Mouse (Mus musculus) hindbrain, embryonic 12.5 days (tissue): ENCODE measurements around the gene Cep164. TPM values are rescaled to one million over a fixed set of nuclear protein-coding genes. Genes with fewer than 3 reads are reported as not detected.

ENCODE experiments used
- ATAC-seq: fragments of 200-750 bp; cut with Nextera tagmentation; 2 replicates; pipeline ENCODE4 v1.8.0; 2017; ENCODE audit warnings: moderate TSS enrichment; ENCODE audit not compliant: low FRiP score
- H3K27ac ChIP-seq: fragments of 300-500 bp; sonication (generic); 2 replicates; pipeline ENCODE4 v1.5.1; 2016; ENCODE audit warnings: mild to moderate bottlenecking
- H3K27me3 ChIP-seq: fragments of 300-500 bp; sonication (generic); 2 replicates; pipeline ENCODE4 v1.6.1; 2016; ENCODE audit warnings: mild to moderate bottlenecking
- H3K36me3 ChIP-seq: fragments of 300-500 bp; sonication (generic); 2 replicates; pipeline ENCODE4 v1.6.1; 2016; ENCODE audit warnings: mild to moderate bottlenecking
- H3K4me1 ChIP-seq: fragments of 300-500 bp; sonication (generic); 2 replicates; pipeline ENCODE4 v1.6.1; 2016
- H3K4me2 ChIP-seq: fragments of 300-500 bp; sonication (generic); replicated peaks from 2 replicates; pipeline ENCODE4 v1.6.1; 2016; ENCODE audit warnings: mild to moderate bottlenecking
- H3K4me3 ChIP-seq: fragments of 300-500 bp; sonication (generic); 2 replicates; pipeline ENCODE4 v1.5.1; 2016; ENCODE audit warnings: mild to moderate bottlenecking
- H3K9ac ChIP-seq: fragments of 300-500 bp; sonication (generic); 2 replicates; pipeline ENCODE4 v1.6.1; 2016; ENCODE audit warnings: mild to moderate bottlenecking, moderate library complexity
- H3K9me3 ChIP-seq: fragments of 300-500 bp; sonication (generic); replicated peaks from 2 replicates; pipeline ENCODE4 v1.6.1; 2016; ENCODE audit warnings: mild to moderate bottlenecking
- WGBS: fragments of 180-500 bp; shearing (Covaris S2); methylation state at CpG from one replicate; pipeline ENCODE4 v1.1.7; 2016; 5-methylcytosine and 5-hydroxymethylcytosine counted together
- polyA plus RNA-seq: library from polyadenylated mRNA; unstranded; fragments of >200 nt; fragmentation: Nextera tagmentation; extraction: Ambion mirVana; gene quantifications from 2 replicates; pipeline ENCODE4 v1.2.1, GENCODE M21; 2016

Cep164 gene
- 17.7 and 18.8 TPM in 2 replicates for polyA plus RNA-seq

DNA sequence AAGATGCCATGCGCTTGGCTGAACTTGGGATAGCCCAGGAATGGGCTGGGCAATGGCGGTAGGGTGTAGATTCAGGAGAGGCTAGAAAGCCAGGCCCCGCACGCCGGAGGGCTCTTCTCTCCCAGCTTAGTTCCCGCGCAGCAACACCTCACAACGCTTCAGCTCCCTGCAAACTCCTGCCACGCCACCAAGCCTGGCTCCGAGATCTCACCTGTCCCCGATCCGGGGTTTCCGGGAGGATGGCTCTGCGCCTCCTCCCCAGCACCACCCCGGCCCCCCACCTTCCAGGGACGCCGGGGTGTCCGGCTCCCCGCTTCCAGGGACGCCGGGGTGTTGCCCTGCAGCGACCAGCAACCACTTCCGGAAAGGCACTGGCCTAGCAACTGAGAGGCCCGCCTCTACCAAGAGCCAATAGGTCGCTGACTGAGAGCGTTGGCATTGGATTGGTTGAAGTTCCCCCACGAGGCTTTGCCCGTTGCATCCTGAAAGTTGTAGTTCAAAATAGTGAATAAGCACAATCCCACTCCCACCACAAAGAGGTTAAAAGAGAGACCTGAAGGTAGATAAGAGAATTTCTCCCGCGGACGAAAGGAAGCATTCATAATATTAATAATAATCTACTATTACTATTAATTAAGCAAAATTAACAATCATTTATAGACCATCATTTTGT lies at the start of gene Cep164:
Cep164 (minus strand) TSS at position 401 of the 673 bp plus-strand sequence.
- ATAC-seq = peak; percentile 97
- WGBS = under 1% methylated on average over 31 of the region's 31 CpGs

DNA sequence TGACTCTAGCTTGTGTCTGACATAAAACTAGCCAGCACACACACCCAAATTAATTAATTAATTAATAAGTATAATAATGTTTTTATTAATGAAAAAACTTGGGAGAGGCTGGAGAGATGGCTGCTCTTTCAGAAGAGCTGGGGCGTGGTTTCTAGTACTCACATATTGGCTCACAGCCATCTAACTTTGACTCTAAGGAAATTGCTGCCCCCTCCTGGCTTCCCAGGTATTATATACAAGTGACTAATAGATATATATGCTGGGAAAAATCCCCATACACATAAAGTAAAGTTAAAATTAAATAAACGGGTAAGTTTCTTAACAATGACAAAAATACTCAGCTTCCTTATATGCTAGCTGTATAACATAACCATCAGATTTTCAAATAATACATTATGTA lies 49.4 kb upstream of the Cep164 start:
- ATAC-seq = no peak
- Histone ChIP-seq H3K9ac (no peak overlapping the region), H3K9me3 (no peaks in the 10 kb centered on the region), H3K27me3 (no peaks in the 10 kb centered on the region), H3K36me3 (peaks cover 57% of the 10 kb centered on the region), H3K4me3 (no peak overlapping the region), H3K27ac (no peak overlapping the region), H3K4me1 (no peaks in the 10 kb centered on the region), H3K4me2 (no peak overlapping the region)
- WGBS = 74% methylated on average over 2 of the region's 2 CpGs

More for the DNA sequence above, at the start of gene Cep164:
- Histone ChIP-seq H3K9me3 (0 out of 2 replicates have a peak, but pooled peaks cover 4% of the 10 kb centered on the region), H3K9ac (peak within 1 kb of the TSS; percentile 61), H3K27me3 (no peaks in the 10 kb centered on the region), H3K4me1 (peaks cover 12% of the 10 kb centered on the region), H3K4me2 (peak within 1 kb of the TSS; percentile 84), H3K4me3 (peak within 1 kb of the TSS; percentile 51), H3K27ac (peak within 1 kb of the TSS; percentile 0; the same call in 1 of the 2 replicates), H3K36me3 (peaks cover 4% of the 10 kb centered on the region)

DNA sequence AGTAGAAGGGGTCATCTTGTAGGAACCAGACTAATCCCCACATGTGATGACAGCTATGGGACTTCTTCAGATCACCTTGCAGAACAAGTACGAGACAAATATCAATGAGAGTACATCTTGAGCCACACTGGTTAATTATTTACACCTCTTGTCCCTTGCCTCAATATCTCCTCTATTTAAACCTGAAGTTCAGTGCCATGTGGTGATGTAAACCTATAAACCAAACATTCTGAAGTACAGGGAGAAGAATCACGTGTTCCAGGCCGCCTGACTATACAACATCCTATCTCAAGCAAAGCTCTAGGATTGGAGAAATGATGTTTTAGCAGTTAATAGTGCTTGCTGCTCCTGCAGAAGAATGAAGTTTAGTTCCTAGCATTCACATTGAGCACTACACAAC lies 41.8 kb upstream of the Cep164 start:
- WGBS = 96% methylated on average over 3 of the region's 3 CpGs

DNA sequence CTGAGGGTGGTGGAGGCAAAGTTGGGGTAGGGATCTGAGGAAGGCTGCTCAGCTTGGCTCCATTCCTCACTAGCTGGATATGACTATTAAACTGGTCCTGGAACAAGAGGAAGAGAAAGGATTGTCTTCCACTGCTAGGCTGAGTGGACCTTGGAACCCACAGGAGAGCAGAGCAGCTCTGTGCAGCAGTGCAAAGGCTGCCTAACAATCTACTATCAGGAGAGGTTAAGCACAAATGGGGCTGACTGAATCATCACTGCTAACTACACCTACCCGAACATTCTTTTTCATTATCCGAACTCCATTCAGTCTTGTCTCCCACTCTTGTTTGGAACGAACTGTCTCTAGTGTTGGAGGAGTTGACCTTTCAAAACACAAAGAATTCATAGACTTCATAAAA lies 40.7 kb upstream of the Cep164 start:
- no peaks in the 10 kb centered on the region for H3K9me3 ChIP-seq
- no peak overlapping the region for H3K4me2 ChIP-seq
- H3K4me1 ChIP-seq = no peaks in the 10 kb centered on the region
- no peak overlapping the region for H3K9ac ChIP-seq
- H3K27me3 ChIP-seq = no peaks in the 10 kb centered on the region
- peaks cover 90% of the 10 kb centered on the region for H3K36me3 ChIP-seq
- WGBS = 97% methylated on average over 3 of the region's 3 CpGs
- H3K4me3 ChIP-seq = no peak overlapping the region
- no peak for ATAC-seq
- H3K27ac ChIP-seq = no peak overlapping the region

More for the DNA sequence above, 41.8 kb upstream of the Cep164 start:
- Histone ChIP-seq H3K9ac (no peak overlapping the region), H3K36me3 (peaks cover 87% of the 10 kb centered on the region), H3K4me2 (no peak overlapping the region), H3K4me1 (no peaks in the 10 kb centered on the region), H3K27me3 (no peaks in the 10 kb centered on the region), H3K27ac (no peak overlapping the region), H3K9me3 (no peaks in the 10 kb centered on the region), H3K4me3 (no peak overlapping the region)
- no peak for ATAC-seq

DNA sequence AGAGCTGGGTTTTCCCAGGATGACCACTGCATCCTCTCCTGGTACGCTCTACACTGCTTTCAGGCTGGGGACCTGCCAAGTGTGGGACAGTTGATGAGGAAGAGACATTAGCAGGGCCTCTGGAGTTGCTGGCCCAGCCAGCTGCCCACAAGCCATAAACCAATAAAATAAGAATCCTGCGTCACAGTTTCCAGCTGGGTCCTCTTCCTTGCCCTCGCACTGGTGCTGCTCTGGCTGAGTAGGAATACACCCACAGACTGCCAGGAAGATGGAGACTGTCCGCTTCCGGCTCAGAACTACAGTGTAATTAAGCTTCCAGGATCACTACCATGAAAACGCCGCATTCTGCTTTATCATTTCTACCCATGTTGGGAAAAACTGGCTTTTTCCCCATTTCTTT lies 33.3 kb upstream of the Cep164 start:
- Histone ChIP-seq H3K4me3 (no peak overlapping the region), H3K36me3 (peaks cover 94% of the 10 kb centered on the region), H3K9ac (no peak overlapping the region), H3K9me3 (no peaks in the 10 kb centered on the region), H3K4me1 (no peaks in the 10 kb centered on the region), H3K27ac (no peak overlapping the region), H3K27me3 (no peaks in the 10 kb centered on the region), H3K4me2 (no peak overlapping the region)
- ATAC-seq = no peak
- WGBS = 85% methylated on average over 7 of the region's 7 CpGs

DNA sequence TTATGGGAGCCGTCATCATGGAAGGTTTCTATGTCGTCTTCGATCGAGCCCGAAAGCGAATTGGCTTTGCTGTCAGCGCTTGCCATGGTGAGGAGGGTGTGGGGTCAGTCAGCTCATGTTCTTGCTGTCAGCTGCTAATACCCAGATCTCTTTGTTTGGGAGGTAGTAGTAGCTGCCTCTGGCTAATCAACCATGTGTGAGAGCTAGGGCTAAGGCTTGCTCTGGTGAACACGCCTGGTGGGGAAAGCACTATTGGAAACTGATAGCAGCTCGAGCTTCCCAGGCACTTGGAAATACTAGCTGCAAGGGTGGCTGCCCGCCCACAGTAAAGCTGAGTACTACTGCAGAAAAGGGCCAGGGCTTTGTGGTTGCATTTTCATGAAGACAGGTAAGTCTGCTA lies 30.9 kb upstream of the Cep164 start:
- Histone ChIP-seq H3K9me3 (no peaks in the 10 kb centered on the region), H3K9ac (no peak overlapping the region), H3K4me2 (no peak overlapping the region), H3K4me3 (no peak overlapping the region), H3K27me3 (no peaks in the 10 kb centered on the region), H3K4me1 (no peaks in the 10 kb centered on the region), H3K36me3 (peaks cover 92% of the 10 kb centered on the region), H3K27ac (no peak overlapping the region)
- no peak for ATAC-seq
- 91% methylated on average over 10 of the region's 10 CpGs for WGBS

DNA sequence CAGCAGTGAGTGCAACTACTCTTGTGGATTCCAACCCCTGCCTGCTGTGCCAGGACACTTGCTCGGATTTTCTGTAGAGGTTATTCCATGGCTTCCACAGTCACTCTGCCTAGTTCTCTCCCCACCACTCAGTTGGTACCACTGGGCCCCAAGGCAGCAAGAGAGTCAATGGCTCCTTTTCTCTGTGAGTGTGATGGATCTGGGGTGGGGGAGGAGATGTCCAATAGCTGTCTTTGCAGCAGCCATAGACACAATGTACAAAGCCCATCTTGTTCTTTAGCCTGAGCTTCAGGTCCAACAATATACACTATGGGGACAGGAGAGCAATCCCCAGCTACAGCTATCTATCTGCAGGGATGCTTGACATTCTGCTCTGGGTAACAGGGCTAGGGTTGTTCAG lies 25.6 kb upstream of the Cep164 start:
- Histone ChIP-seq H3K4me3 (no peak overlapping the region), H3K9ac (no peak overlapping the region), H3K4me1 (peaks cover 3% of the 10 kb centered on the region; the same call in 1 of the 2 replicates), H3K36me3 (peaks cover 57% of the 10 kb centered on the region), H3K9me3 (no peaks in the 10 kb centered on the region), H3K27ac (no peak overlapping the region), H3K4me2 (no peak overlapping the region), H3K27me3 (no peaks in the 10 kb centered on the region)
- ATAC-seq = no peak
- WGBS = 81% methylated on average over 1 of the region's 1 CpGs

DNA sequence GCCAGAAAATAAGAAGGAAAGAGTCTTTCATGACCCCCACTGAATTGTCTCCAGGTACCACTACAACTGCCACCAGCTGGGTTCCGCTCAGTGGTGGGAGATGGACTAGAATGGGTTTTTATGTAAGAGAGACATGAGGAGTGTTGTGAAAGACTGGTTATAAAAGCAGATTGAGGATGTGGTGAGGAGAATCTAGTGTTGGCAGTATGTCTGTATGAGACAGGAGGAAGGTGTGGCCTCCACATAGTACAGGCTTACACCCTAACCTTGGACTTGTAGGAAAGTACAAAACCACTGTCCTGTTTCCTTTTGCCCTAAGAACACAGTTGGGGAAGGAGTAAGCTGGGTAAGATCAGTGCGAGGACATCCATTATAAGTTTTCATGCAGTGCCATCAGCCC lies 25.2 kb upstream of the Cep164 start:
- Histone ChIP-seq H3K4me1 (peaks cover 3% of the 10 kb centered on the region; the same call in 1 of the 2 replicates), H3K27me3 (no peaks in the 10 kb centered on the region), H3K4me3 (no peak overlapping the region), H3K9ac (no peak overlapping the region), H3K4me2 (no peak overlapping the region), H3K27ac (no peak overlapping the region), H3K9me3 (no peaks in the 10 kb centered on the region), H3K36me3 (peaks cover 53% of the 10 kb centered on the region)
- no peak for ATAC-seq
- 96% methylated on average over 2 of the region's 2 CpGs for WGBS

DNA sequence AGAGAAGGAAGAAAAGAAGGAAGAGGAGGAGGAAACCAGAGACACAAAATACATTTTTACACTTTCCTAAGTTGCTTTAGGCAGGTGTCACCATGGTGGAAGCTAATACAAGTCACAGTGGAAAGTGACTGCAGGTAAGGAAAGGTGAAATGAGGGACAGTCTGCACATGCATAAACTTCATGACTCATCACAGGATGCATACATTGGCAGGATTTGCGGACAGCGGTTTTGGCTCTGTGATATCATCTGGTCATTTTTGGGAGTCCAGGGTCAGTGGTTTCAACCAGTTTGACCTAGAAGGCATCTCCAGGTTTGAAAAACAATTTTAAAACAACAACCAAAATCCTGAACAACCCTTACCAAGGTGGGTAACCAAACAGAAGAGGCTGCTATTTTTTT lies 23.3 kb upstream of the Cep164 start:
- H3K4me2 ChIP-seq = no peak overlapping the region
- ATAC-seq = no peak
- WGBS = 100% methylated on average over 2 of the region's 2 CpGs
- H3K9me3 ChIP-seq = no peaks in the 10 kb centered on the region
- peaks cover 40% of the 10 kb centered on the region for H3K36me3 ChIP-seq
- H3K4me3 ChIP-seq = no peak overlapping the region
- H3K27me3 ChIP-seq = no peaks in the 10 kb centered on the region
- no peak overlapping the region for H3K9ac ChIP-seq
- H3K27ac ChIP-seq = no peak overlapping the region
- peaks cover 9% of the 10 kb centered on the region for H3K4me1 ChIP-seq

DNA sequence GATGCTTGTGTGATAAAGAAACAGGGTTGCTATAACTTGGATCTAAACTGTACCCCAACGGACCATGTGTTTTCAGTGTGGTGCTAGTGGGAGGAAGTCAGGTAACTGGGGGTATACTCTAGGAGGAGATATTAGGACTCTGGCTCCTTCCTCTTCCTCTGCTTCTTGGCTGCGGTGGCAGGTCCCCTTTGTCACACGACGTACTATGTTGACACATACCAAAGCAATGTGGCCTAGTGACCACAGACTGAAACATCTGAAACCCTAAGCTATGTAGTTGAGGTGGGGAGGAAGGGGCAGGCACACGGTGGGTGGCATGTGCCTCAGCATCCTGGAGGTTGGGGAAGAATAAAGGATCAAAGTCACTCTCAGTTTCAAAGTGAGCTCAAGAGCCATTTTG lies 22.8 kb upstream of the Cep164 start:
- ATAC-seq = no peak

DNA sequence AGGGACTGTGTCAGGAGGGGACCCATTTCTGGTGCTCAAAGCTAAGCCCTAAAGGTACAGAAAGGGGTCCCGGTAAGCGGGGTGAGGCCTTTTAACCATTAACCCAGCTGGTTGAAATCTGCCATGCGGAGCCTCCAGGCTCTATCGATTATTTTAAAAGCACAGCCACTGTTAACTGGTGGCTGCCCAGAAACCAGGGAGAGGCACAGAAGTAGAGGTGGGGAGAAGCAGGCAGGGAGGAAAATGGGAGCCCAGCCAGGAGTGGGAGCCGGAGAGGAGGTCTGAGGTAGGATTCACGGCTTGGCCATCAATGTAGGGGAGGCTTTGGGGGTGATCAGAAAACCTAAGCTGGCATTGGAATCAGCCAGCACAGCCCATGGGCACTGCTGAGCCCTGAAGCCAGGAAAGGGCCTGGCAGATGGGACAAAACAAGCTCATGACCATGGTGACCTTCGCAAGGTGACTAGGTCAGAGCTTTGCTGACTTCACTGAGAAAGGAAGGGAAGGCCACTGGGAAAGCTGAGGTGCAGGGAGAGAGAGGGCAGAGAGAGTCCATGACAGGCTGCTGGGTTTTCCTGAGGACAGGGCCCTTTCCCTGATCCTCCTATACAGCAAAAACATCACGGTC lies 22.2 kb upstream of the Cep164 start:
- no peaks in the 10 kb centered on the region for H3K9me3 ChIP-seq
- H3K27ac ChIP-seq = no peak overlapping the region; the same call in 1 of the 2 replicates
- H3K4me1 ChIP-seq = peaks cover 9% of the 10 kb centered on the region
- no peak overlapping the region for H3K4me2 ChIP-seq
- H3K4me3 ChIP-seq = no peak overlapping the region
- H3K36me3 ChIP-seq = peaks cover 30% of the 10 kb centered on the region
- H3K9ac ChIP-seq = no peak overlapping the region
- WGBS = 83% methylated on average over 8 of the region's 8 CpGs
- no peak for ATAC-seq
- H3K27me3 ChIP-seq = no peaks in the 10 kb centered on the region

More for the DNA sequence above, 22.8 kb upstream of the Cep164 start:
- Histone ChIP-seq H3K27me3 (no peaks in the 10 kb centered on the region), H3K9ac (no peak overlapping the region), H3K36me3 (peaks cover 37% of the 10 kb centered on the region), H3K4me2 (no peak overlapping the region), H3K27ac (no peak overlapping the region), H3K9me3 (no peaks in the 10 kb centered on the region), H3K4me3 (no peak overlapping the region), H3K4me1 (peaks cover 9% of the 10 kb centered on the region)
- whole genome bisulfite sequencing = 73% methylated on average over 5 of the region's 5 CpGs

DNA sequence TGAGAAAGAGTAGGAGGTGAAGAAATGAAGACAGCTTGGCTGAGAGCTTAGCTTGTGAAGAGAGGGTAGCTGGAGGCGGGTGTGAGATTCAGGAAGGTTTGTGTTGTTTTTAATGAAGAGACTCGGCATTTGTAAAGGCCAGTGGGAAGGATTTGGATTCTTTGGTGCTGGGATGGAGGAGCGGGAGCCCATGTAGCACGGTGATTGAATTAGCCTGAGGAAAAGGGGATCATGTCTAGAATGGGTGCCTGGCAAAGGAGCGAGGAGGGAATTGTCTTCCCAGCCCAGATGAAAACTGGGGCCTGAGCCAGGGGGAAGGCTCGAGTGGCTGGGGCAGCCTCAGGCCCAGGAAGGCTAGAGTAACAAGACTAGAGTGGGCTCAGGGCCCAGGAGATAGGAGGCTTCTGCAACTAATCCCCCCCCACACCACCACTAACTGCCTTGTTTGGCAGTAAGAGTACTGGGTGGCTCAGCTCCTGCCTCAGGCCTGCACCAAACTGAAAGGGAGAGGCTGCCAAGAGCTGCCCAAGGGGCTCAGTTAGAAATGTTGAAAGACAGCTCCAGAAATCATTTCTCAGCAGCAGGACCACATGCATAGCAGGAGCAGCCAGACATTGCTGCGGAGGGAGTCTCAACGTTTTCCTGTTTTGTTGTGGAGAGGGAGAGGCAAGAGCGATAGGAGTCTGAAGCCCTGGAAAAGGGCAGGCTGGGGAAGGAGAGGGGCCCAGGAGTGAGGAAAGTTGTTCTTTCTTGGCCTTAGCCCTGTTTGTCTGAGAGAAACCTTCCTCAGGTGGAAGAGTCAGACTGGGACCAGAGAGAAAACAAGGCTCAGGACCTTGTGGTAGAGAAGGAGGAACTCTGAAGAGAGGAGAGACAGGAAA lies 21.3 kb upstream of the Cep164 start:
- H3K4me1 ChIP-seq = peaks cover 9% of the 10 kb centered on the region
- ATAC-seq = no peak
- H3K27ac ChIP-seq = no peak overlapping the region; the same call in 1 of the 2 replicates
- WGBS = 64% methylated on average over 9 of the region's 9 CpGs
- H3K36me3 ChIP-seq = peaks cover 22% of the 10 kb centered on the region
- H3K9me3 ChIP-seq = no peaks in the 10 kb centered on the region
- peak overlapping the region; percentile 6; the same call in 1 of the 2 replicates for H3K9ac ChIP-seq
- H3K4me2 ChIP-seq = no peak overlapping the region
- no peak overlapping the region for H3K4me3 ChIP-seq
- H3K27me3 ChIP-seq = no peaks in the 10 kb centered on the region
